Mouse (Mus musculus) lung, embryonic 14.5 days (tissue): Measurements from ENCODE around the gene Cep170. TPM values are rescaled to one million over a fixed set of nuclear protein-coding genes. Genes with fewer than 3 reads are reported as not detected.

ENCODE experiments used
- ATAC-seq: fragments of 200-750 bp; cut with Nextera tagmentation; 2 replicates; pipeline ENCODE4 v1.8.0; 2017; ENCODE audit warnings: mild to moderate bottlenecking, moderate TSS enrichment, moderate library complexity; ENCODE audit not compliant: insufficient read depth
- DNase-seq: peaks from one replicate; pipeline ENCODE4 v3.0.0-alpha.2; 2015
- H3K27ac ChIP-seq: fragments of 300-500 bp; sonication (generic); 2 replicates; pipeline ENCODE4 v1.5.1; 2014; ENCODE audit warnings: low read depth, mild to moderate bottlenecking, moderate library complexity
- H3K27me3 ChIP-seq: fragments of 300-500 bp; sonication (generic); 2 replicates; pipeline ENCODE4 v1.6.1; 2014; ENCODE audit warnings: low read length, control low read depth; ENCODE audit not compliant: insufficient read depth
- H3K36me3 ChIP-seq: fragments of 300-500 bp; sonication (generic); 2 replicates; pipeline ENCODE4 v1.6.1; 2014; ENCODE audit warnings: control low read depth; ENCODE audit not compliant: insufficient read depth
- H3K4me1 ChIP-seq: fragments of 300-500 bp; sonication (generic); 2 replicates; pipeline ENCODE4 v1.6.1; 2014; ENCODE audit warnings: antibody characterized with exemption, control low read depth; ENCODE audit not compliant: insufficient read depth
- H3K4me2 ChIP-seq: fragments of 300-500 bp; sonication (generic); 2 replicates; pipeline ENCODE4 v1.6.1; 2014; ENCODE audit warnings: mild to moderate bottlenecking
- H3K4me3 ChIP-seq: fragments of 300-500 bp; sonication (generic); 2 replicates; pipeline ENCODE4 v1.5.1; 2014; ENCODE audit warnings: low read depth, low read length
- H3K9ac ChIP-seq: fragments of 300-500 bp; sonication (generic); 2 replicates; pipeline ENCODE4 v1.6.1; 2014
- H3K9me3 ChIP-seq: fragments of 300-500 bp; sonication (generic); 2 replicates; pipeline ENCODE4 v1.6.1; 2016; ENCODE audit warnings: low read depth, low read length, control low read depth
- CTCF ChIP-seq: IDR thresholded peaks from 2 replicates; pipeline ENCODE4 v1.5.1; 2016; ENCODE audit warnings: antibody characterized with exemption, low read depth
- WGBS: fragments of 180-500 bp; shearing (Covaris S2); extraction: QIAGEN DNeasy Blood & Tissue Kit; methylation state at CpG from one replicate; pipeline ENCODE4 v1.1.7; 2014; 5-methylcytosine and 5-hydroxymethylcytosine counted together
- polyA plus RNA-seq: library from polyadenylated mRNA; unstranded; fragments of >200 nt; fragmentation: Nextera tagmentation; extraction: Ambion mirVana; gene quantifications from 2 replicates; pipeline ENCODE4 v1.2.1, GENCODE M21; 2014

The Cep170 gene
- polyA plus RNA-seq, 1 experiment from 2014 or later: 29.5 TPM

DNA sequence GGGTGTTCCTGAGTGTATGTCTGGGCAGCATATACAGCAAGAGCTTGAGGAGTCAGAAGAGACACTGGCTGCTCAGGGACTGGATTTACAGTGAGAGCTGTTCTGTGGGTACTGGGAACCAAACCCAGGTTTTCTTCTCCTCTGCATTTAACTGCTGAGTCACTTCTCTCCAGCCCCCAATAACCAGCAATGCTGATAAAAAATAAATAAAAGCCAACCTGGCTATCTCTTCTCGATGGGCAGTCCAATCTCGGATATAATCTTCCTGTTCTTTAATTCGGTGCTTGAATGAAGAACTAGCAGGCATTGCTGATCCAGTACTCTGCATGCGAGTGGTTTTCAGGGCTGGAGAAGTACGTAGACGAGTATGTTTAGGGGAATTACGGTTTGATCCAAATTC lies 64.2 kb downstream of the Cep170 start:
- DNase-seq (no peak), ATAC-seq (no peak)
- H3K4me3 ChIP-seq: no peak overlapping the region
- TF ChIP-seq CTCF: no peak
- WGBS: 89% methylated on average over 7 of the region's 7 CpGs
- H3K27ac ChIP-seq: no peak overlapping the region
- H3K27me3 ChIP-seq: no peaks in the 10 kb centered on the region
- peaks cover 20% of the 10 kb centered on the region for H3K36me3 ChIP-seq
- no peak overlapping the region for H3K9ac ChIP-seq
- H3K4me1 ChIP-seq: no peaks in the 10 kb centered on the region
- no peaks in the 10 kb centered on the region for H3K9me3 ChIP-seq
- H3K4me2 ChIP-seq: no peak overlapping the region

DNA sequence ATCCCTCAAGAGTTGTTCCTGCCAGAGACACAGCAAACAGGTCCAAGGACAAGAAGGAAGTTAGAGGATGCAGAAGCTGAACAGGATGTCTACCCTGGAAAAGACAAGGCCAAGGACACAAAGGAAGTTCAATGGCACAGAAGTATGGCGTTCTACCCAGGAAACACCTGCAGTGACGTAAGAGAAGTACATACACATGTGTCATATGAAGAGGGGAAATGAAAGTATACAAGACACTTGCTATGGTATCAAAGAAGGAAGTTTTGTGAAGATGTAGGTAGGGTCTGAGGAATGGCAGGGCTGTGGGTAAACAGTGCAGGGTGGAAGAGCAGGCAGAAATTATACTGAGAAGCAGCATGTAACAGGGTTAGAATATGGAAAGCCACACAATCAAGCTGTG lies 81.0 kb downstream of the Cep170 start:
- WGBS: 83% methylated on average over 2 of the region's 2 CpGs
- no peak overlapping the region for H3K9ac ChIP-seq
- H3K4me3 ChIP-seq: no peak overlapping the region
- no peak overlapping the region for H3K27ac ChIP-seq
- ATAC-seq (0 out of 2 replicates have a peak, but pooled peaks have one; percentile 11), DNase-seq (peak; percentile 27)
- H3K4me1 ChIP-seq: no peaks in the 10 kb centered on the region
- no peaks in the 10 kb centered on the region for H3K27me3 ChIP-seq
- no peak for TF ChIP-seq CTCF
- peaks cover 34% of the 10 kb centered on the region for H3K36me3 ChIP-seq
- H3K4me2 ChIP-seq: no peak overlapping the region
- no peaks in the 10 kb centered on the region for H3K9me3 ChIP-seq

DNA sequence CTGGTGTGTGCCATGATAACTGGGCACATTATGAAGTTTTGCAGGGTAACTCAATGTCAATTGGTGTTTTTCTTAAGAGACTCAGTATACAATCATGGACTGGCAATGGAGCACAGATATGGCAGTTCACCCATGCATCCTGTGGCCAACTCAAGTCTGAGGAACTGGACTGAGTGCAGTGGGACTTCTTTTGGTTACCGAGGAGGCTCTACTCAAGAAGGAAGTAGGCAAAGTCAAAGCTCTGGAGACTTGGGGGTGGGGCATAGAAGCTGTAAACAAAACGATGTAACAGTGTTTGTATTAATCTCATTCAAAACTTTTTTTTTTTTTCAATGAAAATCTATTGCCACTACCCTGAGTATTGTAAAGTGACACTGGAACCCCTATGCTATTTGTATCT lies 83.3 kb downstream of the Cep170 start:
- peaks cover 18% of the 10 kb centered on the region for H3K36me3 ChIP-seq
- no peaks in the 10 kb centered on the region for H3K9me3 ChIP-seq
- H3K27ac ChIP-seq: no peak overlapping the region
- H3K4me1 ChIP-seq: no peaks in the 10 kb centered on the region
- 74% methylated on average over 2 of the region's 2 CpGs for WGBS
- no peak overlapping the region for H3K9ac ChIP-seq
- no peaks in the 10 kb centered on the region for H3K27me3 ChIP-seq
- no peak overlapping the region for H3K4me3 ChIP-seq
- no peak for DNase-seq
- no peak for TF ChIP-seq CTCF
- ATAC-seq: no peak
- H3K4me2 ChIP-seq: no peak overlapping the region

DNA sequence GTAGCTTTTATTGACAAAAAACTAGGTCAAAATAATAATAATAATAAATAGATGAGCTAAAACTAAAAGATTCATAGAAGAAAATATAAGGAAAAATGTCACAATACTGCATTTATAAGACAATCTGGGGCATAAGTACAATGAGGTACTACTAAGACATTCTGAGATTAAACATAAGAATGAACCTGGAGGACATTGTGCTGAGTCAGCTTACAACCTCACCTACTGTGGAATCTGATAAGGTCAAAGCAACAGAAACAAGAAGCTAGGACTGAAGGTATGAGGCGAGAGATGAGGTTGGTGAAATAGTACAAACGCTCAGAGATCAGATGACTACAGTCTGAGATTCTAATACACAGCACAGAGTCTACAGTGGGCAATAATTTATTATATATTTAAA lies 86.5 kb downstream of the Cep170 start:
- no peak for TF ChIP-seq CTCF
- 82% methylated on average over 2 of the region's 2 CpGs for WGBS
- no peak overlapping the region for H3K27ac ChIP-seq

DNA sequence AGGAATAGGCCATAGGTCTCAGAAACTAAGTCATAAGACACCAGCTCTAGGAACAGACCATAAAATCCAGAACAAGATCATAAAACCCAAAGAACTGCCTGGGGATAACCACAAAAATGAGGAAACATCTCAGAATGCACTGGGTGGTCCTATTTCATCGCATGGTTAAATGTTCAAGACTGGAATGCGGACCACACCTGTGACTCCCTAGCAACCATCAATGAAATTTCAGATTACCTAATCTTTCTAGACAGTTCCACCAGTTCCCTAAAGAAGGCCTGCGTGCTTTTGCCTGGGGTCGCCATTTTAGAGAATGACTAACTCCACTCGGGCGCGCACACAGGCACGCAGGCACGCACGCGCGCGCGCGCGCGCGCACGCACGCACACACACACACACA lies 89.1 kb downstream of the Cep170 start:
- Histone ChIP-seq H3K9ac (no peak overlapping the region), H3K27me3 (no peaks in the 10 kb centered on the region), H3K9me3 (no peaks in the 10 kb centered on the region), H3K36me3 (no peaks in the 10 kb centered on the region), H3K4me3 (no peak overlapping the region), H3K4me1 (no peaks in the 10 kb centered on the region), H3K4me2 (no peak overlapping the region), H3K27ac (no peak overlapping the region)
- WGBS: 88% methylated on average over 20 of the region's 20 CpGs
- no peak for TF ChIP-seq CTCF
- ATAC-seq: no peak
- no peak for DNase-seq

More for the DNA sequence above, 86.5 kb downstream of the Cep170 start:
- H3K9ac ChIP-seq: no peak overlapping the region
- H3K4me2 ChIP-seq: no peak overlapping the region
- DNase-seq (no peak), ATAC-seq (no peak)
- H3K36me3 ChIP-seq: peaks cover 3% of the 10 kb centered on the region; the same call in 1 of the 2 replicates
- no peaks in the 10 kb centered on the region for H3K9me3 ChIP-seq
- no peaks in the 10 kb centered on the region for H3K27me3 ChIP-seq
- no peaks in the 10 kb centered on the region for H3K4me1 ChIP-seq
- no peak overlapping the region for H3K4me3 ChIP-seq

DNA sequence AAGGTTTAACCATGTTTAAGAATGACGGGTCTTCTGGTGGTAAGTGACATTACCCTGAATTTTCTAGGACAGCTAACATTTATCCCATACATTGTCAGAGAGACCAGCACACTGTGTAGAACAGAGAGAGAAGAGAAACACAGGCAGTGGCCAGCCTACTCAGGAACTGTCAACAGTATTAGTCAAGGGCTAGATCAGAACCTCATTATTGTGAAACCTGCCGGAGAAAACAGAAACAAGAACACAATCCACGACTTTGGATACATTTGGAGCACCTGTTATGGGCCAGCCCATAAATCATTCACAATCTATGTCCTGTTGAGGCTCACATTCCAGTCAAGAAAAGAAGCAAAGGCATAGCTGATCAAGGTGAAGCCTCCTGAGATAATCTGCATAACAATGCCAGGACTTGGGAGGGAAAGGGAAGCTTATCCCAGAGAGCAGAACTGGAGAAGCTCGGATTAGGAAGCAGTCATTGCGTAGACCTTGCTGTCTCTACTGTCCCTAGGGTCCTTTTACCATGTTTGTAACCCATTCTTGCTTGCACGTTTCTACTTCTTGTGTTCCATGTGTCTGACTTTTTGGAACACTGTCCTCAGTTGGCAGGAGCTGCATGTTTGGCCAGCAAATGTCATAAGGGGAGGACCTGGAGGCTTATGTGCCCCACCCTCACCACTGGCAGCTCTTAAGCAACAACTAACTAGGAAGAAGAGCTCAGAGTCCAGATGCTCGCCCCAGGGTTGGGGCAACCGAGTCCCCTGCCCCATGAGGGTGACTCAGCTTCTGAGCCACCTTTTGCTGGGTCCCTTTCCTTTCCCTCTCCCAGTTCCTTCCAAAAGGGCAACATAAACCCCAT lies 89.8 kb downstream of the Cep170 start:
- no peak overlapping the region for H3K4me3 ChIP-seq

DNA sequence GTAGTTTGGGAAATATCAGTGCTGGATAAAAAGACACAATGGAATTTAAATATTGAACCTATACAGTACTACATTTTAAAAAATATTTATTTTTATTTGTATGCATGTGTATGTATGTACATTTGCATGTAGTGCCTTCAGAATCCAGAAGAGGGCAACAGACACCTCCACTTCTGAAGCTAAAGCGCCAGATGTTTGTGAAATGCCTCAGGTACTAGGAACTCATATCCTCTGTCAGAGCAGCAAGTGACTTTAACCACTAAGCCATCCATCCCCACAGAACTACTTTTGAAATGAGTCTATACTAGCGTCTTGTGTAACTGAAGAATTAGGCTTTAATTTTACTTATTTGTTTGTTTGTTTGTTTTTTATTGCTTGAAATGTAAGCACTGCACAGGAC lies 101.4 kb downstream of the Cep170 start:
- WGBS: 41% methylated on average over 2 of the region's 2 CpGs
- H3K4me2 ChIP-seq: no peak overlapping the region
- DNase-seq (peak; percentile 76), ATAC-seq (no peak)
- no peak overlapping the region for H3K27ac ChIP-seq
- H3K9me3 ChIP-seq: no peaks in the 10 kb centered on the region
- H3K4me1 ChIP-seq: no peaks in the 10 kb centered on the region
- no peak overlapping the region for H3K9ac ChIP-seq
- H3K27me3 ChIP-seq: no peaks in the 10 kb centered on the region
- H3K36me3 ChIP-seq: no peaks in the 10 kb centered on the region
- TF ChIP-seq CTCF: peak; percentile 66
- no peak overlapping the region for H3K4me3 ChIP-seq

More for the DNA sequence above, 89.8 kb downstream of the Cep170 start:
- Histone ChIP-seq H3K27ac (no peak overlapping the region), H3K9me3 (no peaks in the 10 kb centered on the region), H3K27me3 (no peaks in the 10 kb centered on the region), H3K36me3 (no peaks in the 10 kb centered on the region), H3K4me1 (no peaks in the 10 kb centered on the region), H3K4me2 (no peak overlapping the region), H3K9ac (no peak overlapping the region)
- no peak for TF ChIP-seq CTCF
- DNase-seq (no peak), ATAC-seq (no peak)
- 69% methylated on average over 8 of the region's 8 CpGs for WGBS
